Mouse (Mus musculus): ENCODE measurements around the gene Ankef1.

The Ankef1 gene

GRCm38 (mm10) chr2:136501651-136502050 lies at the start of gene Ankef1:
Ankef1 (plus strand) TSS chr2:136501910.
- DNase-seq (ENCODE audit: low spot score), result no peak

GRCm38 (mm10) chr2:136456468-136456867 lies 45.2 kb upstream of the Ankef1 start:
- DNase-seq (ENCODE audit: low spot score), result no peak

- DNase-seq (ENCODE audit: low spot score), result no peak
These were observed 44.8 kb upstream of the Ankef1 start for GRCm38 (mm10) chr2:136456875-136457274.

GRCm38 (mm10) chr2:136477656-136478055 lies 24.1 kb upstream of the Ankef1 start:
- DNase-seq (ENCODE audit: low spot score), result no peak

GRCm38 (mm10) chr2:136482269-136482668 lies 19.4 kb upstream of the Ankef1 start:
- DNase-seq (ENCODE audit: low spot score), result no peak

- DNase-seq (ENCODE audit: low spot score), result no peak
These were observed 18.7 kb upstream of the Ankef1 start for GRCm38 (mm10) chr2:136483058-136483457.

GRCm38 (mm10) chr2:136484955-136485354 lies 16.8 kb upstream of the Ankef1 start:
- DNase-seq (ENCODE audit: low spot score), result no peak

- DNase-seq (ENCODE audit: low spot score), result no peak
These were observed 16.3 kb upstream of the Ankef1 start for GRCm38 (mm10) chr2:136485401-136485800.

- DNase-seq (ENCODE audit: low spot score), result no peak
These were observed 15.7 kb upstream of the Ankef1 start for GRCm38 (mm10) chr2:136485815-136486619.

GRCm38 (mm10) chr2:136486986-136487385 lies 14.7 kb upstream of the Ankef1 start:
- no peak for DNase-seq (ENCODE audit: low spot score)

- no peak for DNase-seq (ENCODE audit: low spot score)
These were observed 9.4 kb downstream of the Ankef1 start for GRCm38 (mm10) chr2:136511073-136511472.

GRCm38 (mm10) chr2:136511756-136512155 lies 10.0 kb downstream of the Ankef1 start:
- DNase-seq (ENCODE audit: low spot score), result no peak

- DNase-seq (ENCODE audit: low spot score), result no peak
These were observed 11.1 kb downstream of the Ankef1 start for GRCm38 (mm10) chr2:136512802-136513201.

- DNase-seq (ENCODE audit: low spot score), result no peak
These were observed 12.1 kb downstream of the Ankef1 start for GRCm38 (mm10) chr2:136513806-136514205.

- DNase-seq (ENCODE audit: low spot score), result no peak
These were observed 13.8 kb downstream of the Ankef1 start for GRCm38 (mm10) chr2:136515501-136515900.

- DNase-seq (ENCODE audit: low spot score), result no peak
These were observed 27.2 kb downstream of the Ankef1 start for GRCm38 (mm10) chr2:136528937-136529336.

GRCm38 (mm10) chr2:136532033-136532432 lies 30.3 kb downstream of the Ankef1 start:
- no peak for DNase-seq (ENCODE audit: low spot score)

- DNase-seq (ENCODE audit: low spot score), result no peak
These were observed 56.3 kb downstream of the Ankef1 start for GRCm38 (mm10) chr2:136558020-136558419.

- no peak for DNase-seq (ENCODE audit: low spot score)
These were observed 60.6 kb downstream of the Ankef1 start for GRCm38 (mm10) chr2:136562336-136562735.

GRCm38 (mm10) chr2:136570856-136571255 lies 69.1 kb downstream of the Ankef1 start:
- DNase-seq (ENCODE audit: low spot score), result no peak

GRCm38 (mm10) chr2:136582762-136583161 lies 81.1 kb downstream of the Ankef1 start:
- DNase-seq (ENCODE audit: low spot score), result no peak

GRCm38 (mm10) chr2:136588811-136589210 lies 87.1 kb downstream of the Ankef1 start:
- no peak for DNase-seq (ENCODE audit: low spot score)

- no peak for DNase-seq (ENCODE audit: low spot score)
These were observed 94.7 kb downstream of the Ankef1 start for GRCm38 (mm10) chr2:136596451-136596850.

GRCm38 (mm10) chr2:136598743-136599142 lies 97.0 kb downstream of the Ankef1 start:
- no peak for DNase-seq (ENCODE audit: low spot score)
